Mouse (Mus musculus) brain, embryonic 14.5 days (tissue): ENCODE data around the gene Rbpj.

Experiments
- CTCF ChIP-seq: fragments of 200-500 bp; IDR thresholded peaks from 2 replicates; pipeline ENCODE4 v1.5.1; 2012; ENCODE audit warnings: inconsistent platforms, mild to moderate bottlenecking, moderate library complexity, borderline replicate concordance; ENCODE audit not compliant: insufficient read depth, insufficient read length; ENCODE audit errors: extremely low read depth
- POLR2A ChIP-seq: fragments of 200-500 bp; IDR thresholded peaks from 2 replicates; pipeline ENCODE4 v1.6.1; 2012; ENCODE audit warnings: mild to moderate bottlenecking, inconsistent platforms, borderline replicate concordance; ENCODE audit not compliant: poor library complexity, insufficient read depth, insufficient read length, severe bottlenecking; ENCODE audit errors: extremely low read depth

- TF ChIP-seq CTCF (no peak), POLR2A (no peak)
Observed at GRCm38 (mm10) chr5:53519998-53520577, 54.1 kb downstream of the Rbpj start.
